ENCODE assay signal across 25 mouse cellular contexts in the genomic region with DNA sequence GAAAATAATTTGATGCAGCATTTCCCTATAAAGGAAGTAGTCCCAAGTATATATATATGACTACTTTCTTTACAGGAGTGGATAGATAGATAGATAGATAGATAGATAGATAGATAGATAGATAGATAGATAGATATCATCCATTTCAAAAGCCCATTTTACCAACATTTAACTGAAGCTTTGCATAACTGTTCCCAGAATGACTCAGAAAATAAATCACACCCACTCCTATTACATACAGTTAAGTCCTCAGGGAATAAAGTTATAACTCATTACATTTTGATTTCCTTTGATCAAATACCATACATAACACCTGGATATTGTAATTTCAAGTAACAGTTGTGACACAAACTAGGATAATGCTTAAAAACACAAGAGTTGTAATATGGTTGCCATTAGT.
"Had no signal": no experiment of that assay in that cellular context is flagged by ENCODE, and none has a peak within 500 bp of the region (broad histone marks: within the 10 kb centered on the region; RNA-seq: fewer than 3 reads in every experiment).

No protein-coding gene starts in this region.

- H3K4me2 ChIP-seq: heart, embryonic 12.5 days; hindbrain, embryonic 12.5 days; hindbrain, embryonic 14.5 days; liver, embryonic 12.5 days had no signal

- ATAC-seq: inflammation-experienced regulatory T-cells, adult 6 months; liver, embryonic 12.5 days had no signal

- H3K27me3 ChIP-seq: heart, embryonic 12.5 days; hindbrain, embryonic 12.5 days; kidney, embryonic 15.5 days; limb, embryonic 13.5 days; limb, embryonic 15.5 days; liver, embryonic 12.5 days had no signal

- H3K36me3 ChIP-seq: heart, embryonic 10.5 days; heart, embryonic 12.5 days; hindbrain, embryonic 10.5 days; hindbrain, embryonic 12.5 days; kidney, embryonic 15.5 days; limb, embryonic 13.5 days; limb, embryonic 15.5 days; liver, embryonic 12.5 days had no signal

- H3K9ac ChIP-seq: heart, embryonic 12.5 days; hindbrain, embryonic 12.5 days; hindbrain, embryonic 14.5 days; kidney, embryonic 15.5 days; limb, embryonic 15.5 days; liver, embryonic 12.5 days; liver, embryonic 14.5 days had no signal

- H3K4me1 ChIP-seq: heart, embryonic 10.5 days; heart, embryonic 12.5 days; hindbrain, embryonic 10.5 days; hindbrain, embryonic 12.5 days; kidney, embryonic 15.5 days; liver, embryonic 12.5 days had no signal

- H3K27ac ChIP-seq: heart, embryonic 10.5 days; hindbrain, embryonic 10.5 days; hindbrain, embryonic 12.5 days; hindbrain, embryonic 14.5 days; kidney, embryonic 15.5 days; kidney, postnatal 0 days; liver, embryonic 12.5 days; liver, embryonic 14.5 days had no signal

- H3K4me3 ChIP-seq: heart, embryonic 10.5 days; heart, embryonic 12.5 days; hindbrain, embryonic 10.5 days; hindbrain, embryonic 12.5 days; kidney, embryonic 15.5 days; liver, embryonic 12.5 days had no signal

- H3K9me3 ChIP-seq: heart, embryonic 10.5 days; heart, embryonic 12.5 days; hindbrain, embryonic 10.5 days; hindbrain, embryonic 12.5 days; kidney, embryonic 15.5 days; limb, embryonic 13.5 days; limb, embryonic 15.5 days; liver, embryonic 12.5 days had no signal

- DNase-seq: gastrocnemius, adult 2 months; gastrocnemius, postnatal 10 days; gastrocnemius, postnatal 25 days; heart, adult 18-20 months; heart, postnatal 10 days; heart, postnatal 4 days; kidney, adult 2 months; kidney, adult 9 months; kidney, postnatal 14 days; kidney, postnatal 36 days; layer of hippocampus, adult 9-11 months; layer of hippocampus, postnatal 36 days; left cerebral cortex, postnatal 4 days had no signal
